Mouse (Mus musculus): Measurements from ENCODE around the gene Creb1. TPM values are rescaled to one million over a fixed set of nuclear protein-coding genes. Genes with fewer than 3 reads are reported as not detected.

Gene Creb1
- 59.9 and 60.8 TPM in 2 replicates for polyA plus RNA-seq (2014; fragmentation: Nextera tagmentation; extraction: Ambion mirVana)

- peak within 1 kb of the TSS; percentile 87 for H3K4me2 ChIP-seq (replicated peaks; ENCODE audit: low read depth, low read length)
- under 1% methylated on average over 60 of the region's 119 CpGs for WGBS
- H3K27me3 ChIP-seq (ENCODE audit: control insufficient read depth, insufficient read depth, low read length) = no peaks in the 10 kb centered on the region
- no peaks in the 10 kb centered on the region for H3K9me3 ChIP-seq (ENCODE audit: control insufficient read depth, low read length)
- peak within 1 kb of the TSS; percentile 99 for H3K27ac ChIP-seq (ENCODE audit: low read depth, low read length)
- no peaks in the 10 kb centered on the region for H3K36me3 ChIP-seq (ENCODE audit: control insufficient read depth, insufficient read depth, low read length)
- peak within 1 kb of the TSS; percentile 85 for H3K4me3 ChIP-seq (ENCODE audit: low read depth, low read length)
- DNase-seq (ENCODE audit: low spot score) (peak; percentile 98), ATAC-seq (ENCODE audit: low FRiP score) (peak; percentile 97)
- no peaks in the 10 kb centered on the region for H3K4me1 ChIP-seq (replicated peaks; ENCODE audit: control insufficient read depth, insufficient read depth, low read length)
- H3K9ac ChIP-seq (ENCODE audit: low read depth, low read length) = peak within 1 kb of the TSS; percentile 99
Measured at GRCm38 (mm10) chr1:64532589-64533470, at the start of gene Creb1. TSS of gene Creb1 (plus strand) at chr1:64532645.

- 57% methylated on average over 4 of the region's 4 CpGs for WGBS
- Histone ChIP-seq H3K27ac (ENCODE audit: low read depth, low read length) (no peak overlapping the region), H3K4me2 (replicated peaks; ENCODE audit: low read depth, low read length) (no peak overlapping the region), H3K9me3 (ENCODE audit: control insufficient read depth, low read length) (no peaks in the 10 kb centered on the region), H3K4me1 (replicated peaks; ENCODE audit: control insufficient read depth, insufficient read depth, low read length) (no peaks in the 10 kb centered on the region), H3K36me3 (ENCODE audit: control insufficient read depth, insufficient read depth, low read length) (no peaks in the 10 kb centered on the region), H3K9ac (ENCODE audit: low read depth, low read length) (no peak overlapping the region), H3K4me3 (ENCODE audit: low read depth, low read length) (no peak overlapping the region), H3K27me3 (ENCODE audit: control insufficient read depth, insufficient read depth, low read length) (no peaks in the 10 kb centered on the region)
- ATAC-seq (ENCODE audit: low FRiP score) (no peak), DNase-seq (ENCODE audit: low spot score) (no peak)
Measured at GRCm38 (mm10) chr1:64488521-64489029, 43.9 kb upstream of the Creb1 start.

- Histone ChIP-seq H3K36me3 (ENCODE audit: control insufficient read depth, insufficient read depth, low read length) (no peaks in the 10 kb centered on the region), H3K27me3 (ENCODE audit: control insufficient read depth, insufficient read depth, low read length) (no peaks in the 10 kb centered on the region), H3K9me3 (ENCODE audit: control insufficient read depth, low read length) (no peaks in the 10 kb centered on the region), H3K9ac (ENCODE audit: low read depth, low read length) (no peak overlapping the region), H3K4me2 (replicated peaks; ENCODE audit: low read depth, low read length) (no peak overlapping the region), H3K4me1 (replicated peaks; ENCODE audit: control insufficient read depth, insufficient read depth, low read length) (no peaks in the 10 kb centered on the region), H3K27ac (ENCODE audit: low read depth, low read length) (no peak overlapping the region), H3K4me3 (ENCODE audit: low read depth, low read length) (no peak overlapping the region)
- ATAC-seq (ENCODE audit: low FRiP score) (no peak), DNase-seq (ENCODE audit: low spot score) (no peak)
Measured at GRCm38 (mm10) chr1:64496803-64497202, 35.6 kb upstream of the Creb1 start.

- Histone ChIP-seq H3K4me1 (replicated peaks; ENCODE audit: control insufficient read depth, insufficient read depth, low read length) (no peaks in the 10 kb centered on the region), H3K4me3 (ENCODE audit: low read depth, low read length) (no peak overlapping the region), H3K27ac (ENCODE audit: low read depth, low read length) (no peak overlapping the region), H3K27me3 (ENCODE audit: control insufficient read depth, insufficient read depth, low read length) (no peaks in the 10 kb centered on the region), H3K9ac (ENCODE audit: low read depth, low read length) (no peak overlapping the region), H3K36me3 (ENCODE audit: control insufficient read depth, insufficient read depth, low read length) (no peaks in the 10 kb centered on the region), H3K9me3 (ENCODE audit: control insufficient read depth, low read length) (no peaks in the 10 kb centered on the region), H3K4me2 (replicated peaks; ENCODE audit: low read depth, low read length) (no peak overlapping the region)
- ATAC-seq (ENCODE audit: low FRiP score) = no peak
- no peak for DNase-seq (ENCODE audit: low spot score)
Measured at GRCm38 (mm10) chr1:64501382-64502140, 30.9 kb upstream of the Creb1 start.

DNA sequence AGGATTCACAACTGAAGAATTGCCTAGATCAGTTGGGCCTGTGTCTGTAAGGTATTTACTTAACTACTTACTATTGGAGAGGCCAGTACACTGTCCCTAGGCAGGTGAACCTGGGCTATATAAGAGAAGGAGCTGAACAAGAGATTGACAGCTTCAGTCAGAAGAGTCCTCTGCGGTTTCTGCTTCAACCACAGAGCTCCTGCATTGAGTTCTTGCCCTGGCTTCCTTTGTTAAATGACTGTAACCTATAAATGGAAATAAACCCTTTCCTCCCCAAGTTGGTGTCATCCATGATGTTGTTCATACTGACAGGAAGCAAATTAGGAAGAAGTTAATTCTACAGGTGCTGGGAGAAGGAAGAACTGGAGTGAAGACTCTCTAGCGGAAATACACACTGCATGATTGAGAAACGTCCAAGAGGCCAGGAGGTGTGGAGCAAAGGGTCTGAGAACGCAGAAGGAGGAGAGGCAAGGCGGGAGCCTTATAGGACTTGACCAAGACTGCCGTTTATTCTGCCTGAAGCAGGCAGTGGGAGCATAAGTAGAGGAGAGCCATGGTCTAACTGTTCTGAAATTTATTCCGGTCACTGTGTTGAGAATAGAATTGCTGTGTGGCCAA lies 23.9 kb upstream of the Creb1 start:
- WGBS = 82% methylated on average over 7 of the region's 7 CpGs

DNA sequence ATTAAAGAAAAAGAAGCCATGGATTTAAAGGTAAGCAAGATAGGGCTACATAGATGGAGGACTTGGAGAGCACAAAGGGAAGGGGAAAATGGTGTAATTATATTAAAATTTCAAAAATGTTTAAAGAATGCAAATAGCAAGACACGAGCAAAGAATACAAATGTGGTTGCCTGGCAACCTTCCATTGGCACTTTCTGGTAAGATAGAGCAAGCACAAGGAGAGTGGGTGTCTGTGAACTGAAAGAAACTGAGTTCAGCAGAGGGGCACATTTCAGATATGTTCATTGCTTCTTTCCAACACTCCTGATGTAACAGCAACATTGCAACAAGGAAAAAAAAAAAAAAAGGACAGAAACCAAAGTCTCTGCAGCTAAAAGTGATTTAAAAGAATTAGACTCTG lies 22.8 kb upstream of the Creb1 start:
- no peaks in the 10 kb centered on the region for H3K36me3 ChIP-seq (ENCODE audit: control insufficient read depth, insufficient read depth, low read length)
- H3K4me1 ChIP-seq (replicated peaks; ENCODE audit: control insufficient read depth, insufficient read depth, low read length) = no peaks in the 10 kb centered on the region
- no peaks in the 10 kb centered on the region for H3K9me3 ChIP-seq (ENCODE audit: control insufficient read depth, low read length)
- no peak overlapping the region for H3K4me3 ChIP-seq (ENCODE audit: low read depth, low read length)
- no peak overlapping the region for H3K27ac ChIP-seq (ENCODE audit: low read depth, low read length)
- 62% methylated on average over 1 of the region's 1 CpGs for WGBS
- no peaks in the 10 kb centered on the region for H3K27me3 ChIP-seq (ENCODE audit: control insufficient read depth, insufficient read depth, low read length)
- no peak overlapping the region for H3K9ac ChIP-seq (ENCODE audit: low read depth, low read length)
- no peak overlapping the region for H3K4me2 ChIP-seq (replicated peaks; ENCODE audit: low read depth, low read length)
- ATAC-seq (ENCODE audit: low FRiP score) (no peak), DNase-seq (ENCODE audit: low spot score) (no peak)

More for the DNA sequence above, 23.9 kb upstream of the Creb1 start:
- H3K9ac ChIP-seq (ENCODE audit: low read depth, low read length) = no peak overlapping the region
- no peaks in the 10 kb centered on the region for H3K9me3 ChIP-seq (ENCODE audit: control insufficient read depth, low read length)
- H3K4me1 ChIP-seq (replicated peaks; ENCODE audit: control insufficient read depth, insufficient read depth, low read length) = no peaks in the 10 kb centered on the region
- no peaks in the 10 kb centered on the region for H3K27me3 ChIP-seq (ENCODE audit: control insufficient read depth, insufficient read depth, low read length)
- H3K4me2 ChIP-seq (replicated peaks; ENCODE audit: low read depth, low read length) = no peak overlapping the region
- H3K4me3 ChIP-seq (ENCODE audit: low read depth, low read length) = no peak overlapping the region
- no peak overlapping the region for H3K27ac ChIP-seq (ENCODE audit: low read depth, low read length)
- H3K36me3 ChIP-seq (ENCODE audit: control insufficient read depth, insufficient read depth, low read length) = no peaks in the 10 kb centered on the region
- DNase-seq (ENCODE audit: low spot score) (no peak), ATAC-seq (ENCODE audit: low FRiP score) (no peak)

GRCm38 (mm10) chr1:64514184-64514583 lies 18.3 kb upstream of the Creb1 start:
- ATAC-seq (ENCODE audit: low FRiP score) = no peak
- Histone ChIP-seq H3K9ac (ENCODE audit: low read depth, low read length) (no peak overlapping the region), H3K9me3 (ENCODE audit: control insufficient read depth, low read length) (no peaks in the 10 kb centered on the region), H3K27me3 (ENCODE audit: control insufficient read depth, insufficient read depth, low read length) (no peaks in the 10 kb centered on the region), H3K4me3 (ENCODE audit: low read depth, low read length) (no peak overlapping the region), H3K36me3 (ENCODE audit: control insufficient read depth, insufficient read depth, low read length) (no peaks in the 10 kb centered on the region), H3K4me1 (replicated peaks; ENCODE audit: control insufficient read depth, insufficient read depth, low read length) (no peaks in the 10 kb centered on the region), H3K27ac (ENCODE audit: low read depth, low read length) (no peak overlapping the region), H3K4me2 (replicated peaks; ENCODE audit: low read depth, low read length) (no peak overlapping the region)
- WGBS = 89% methylated on average over 7 of the region's 7 CpGs
- no peak for DNase-seq (ENCODE audit: low spot score)

DNA sequence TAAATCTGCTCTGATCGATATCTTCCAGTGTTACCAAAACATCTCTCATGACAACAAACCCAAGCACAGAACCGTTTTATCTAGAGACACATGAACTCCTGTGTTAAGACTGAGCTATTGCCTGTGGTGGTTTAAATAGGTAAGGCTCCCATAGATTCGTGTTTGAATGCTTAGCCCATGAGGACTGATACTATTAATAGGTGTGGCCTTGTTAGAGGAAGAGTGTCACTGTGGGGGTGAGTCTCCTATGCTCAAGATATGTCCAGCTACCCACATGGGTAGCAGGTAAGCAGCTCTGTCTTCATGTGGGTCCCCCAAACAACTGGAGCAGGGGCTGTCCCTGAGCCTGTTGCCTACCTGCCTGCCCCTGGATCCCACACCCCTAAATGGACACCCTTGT lies 15.9 kb upstream of the Creb1 start:
- Histone ChIP-seq H3K36me3 (ENCODE audit: control insufficient read depth, insufficient read depth, low read length) (no peaks in the 10 kb centered on the region), H3K9me3 (ENCODE audit: control insufficient read depth, low read length) (no peaks in the 10 kb centered on the region), H3K27me3 (ENCODE audit: control insufficient read depth, insufficient read depth, low read length) (no peaks in the 10 kb centered on the region), H3K4me3 (ENCODE audit: low read depth, low read length) (no peak overlapping the region), H3K9ac (ENCODE audit: low read depth, low read length) (no peak overlapping the region), H3K4me2 (replicated peaks; ENCODE audit: low read depth, low read length) (no peak overlapping the region), H3K4me1 (replicated peaks; ENCODE audit: control insufficient read depth, insufficient read depth, low read length) (no peaks in the 10 kb centered on the region), H3K27ac (ENCODE audit: low read depth, low read length) (no peak overlapping the region)
- ATAC-seq (ENCODE audit: low FRiP score) (no peak), DNase-seq (ENCODE audit: low spot score) (no peak)
- WGBS = 83% methylated on average over 3 of the region's 3 CpGs
